Mouse (Mus musculus) liver, adult 2 months (tissue): ENCODE data around the gene Htr7.

ENCODE experiments used
- CTCF ChIP-seq: fragments of 200-500 bp; IDR thresholded peaks from 2 replicates; pipeline ENCODE4 v1.5.1; 2011; ENCODE audit warnings: low read depth, low read length, control low read depth
- POLR2A ChIP-seq: fragments of 200-500 bp; IDR thresholded peaks from 2 replicates; pipeline ENCODE4 v1.6.1; 2011; ENCODE audit warnings: low read length, control low read depth; ENCODE audit not compliant: insufficient read depth; ENCODE audit errors: extremely low read depth

DNA sequence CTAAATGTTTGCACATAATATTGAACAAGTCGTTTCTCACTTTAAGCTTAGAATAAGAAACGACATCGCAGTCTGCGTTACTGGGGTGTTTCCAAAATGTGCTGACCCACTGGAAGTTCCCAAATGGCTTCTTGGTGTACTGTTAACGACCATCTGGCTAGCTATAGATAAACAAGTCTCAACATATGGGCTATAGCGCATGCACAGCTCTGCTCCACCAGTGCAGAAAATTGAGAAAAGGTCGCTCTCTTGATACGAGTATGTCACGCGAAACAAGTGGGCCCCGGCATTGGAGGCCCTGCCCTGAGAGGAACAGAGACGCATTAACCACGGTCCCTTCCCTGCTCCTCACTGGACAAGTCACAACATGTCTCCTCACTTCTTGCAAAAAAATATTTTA lies 101.6 kb downstream of the Htr7 start:
- TF ChIP-seq CTCF (no peak), POLR2A (no peak)
